Mouse (Mus musculus): Measurements from ENCODE around the gene Ctrb1.

GRCm38 (mm10) chr8:111712135-111712534 lies 21.3 kb upstream of the Ctrb1 start:
- TF ChIP-seq CTCF (IDR thresholded peaks at IDR 0.05; ENCODE audit: borderline replicate concordance, insufficient read depth, low read depth, low read length) (no peak), POLR2A (IDR thresholded peaks at IDR 0.05; ENCODE audit: borderline replicate concordance, insufficient read depth, low read length) (no peak)

All from cerebellum, adult 2 months (tissue).